ENCODE assay signal across 8 mouse cellular contexts in the genomic region with DNA sequence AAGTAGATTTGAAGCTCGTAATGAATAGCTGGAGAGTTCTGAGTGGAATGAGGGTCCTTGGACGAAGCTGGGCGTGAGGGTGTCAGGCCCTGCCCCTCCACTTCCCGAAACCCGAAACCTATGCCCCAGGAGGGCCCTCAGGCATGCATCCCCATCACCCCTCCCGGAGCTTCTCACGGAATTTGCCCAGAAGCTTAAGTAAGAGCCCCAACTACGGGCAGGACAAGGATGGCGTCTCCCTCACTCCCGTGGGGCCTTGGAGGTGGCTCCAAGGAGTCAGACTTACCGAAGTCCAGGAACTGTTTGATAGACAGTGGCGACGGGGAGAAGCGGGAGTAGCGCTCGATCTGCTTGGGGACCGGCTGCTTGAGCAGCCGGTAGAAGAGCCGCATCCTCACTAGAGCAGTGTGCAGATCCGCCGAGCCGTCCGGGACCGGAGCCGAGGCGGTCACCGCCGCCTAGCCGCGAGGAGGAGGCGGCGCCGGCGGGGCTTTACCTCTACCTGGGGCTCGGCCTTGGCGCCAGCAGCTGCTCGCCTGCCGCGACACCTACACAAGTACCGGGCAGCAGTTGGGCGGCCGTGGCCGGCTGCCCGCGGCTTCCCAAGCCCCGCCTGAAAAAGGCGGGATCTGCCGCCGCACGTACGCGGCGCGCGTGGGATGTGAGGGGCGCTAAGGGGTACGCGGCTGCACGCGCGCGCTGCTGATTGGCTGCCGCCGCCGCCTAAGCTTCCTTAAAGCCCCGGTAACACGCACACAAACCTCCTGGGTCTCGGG. TPM values are rescaled to one million over a fixed set of nuclear protein-coding genes. Genes with fewer than 3 reads are reported as not detected.
A peak's percentile ranks its signal among the peaks of the same experiment; 100 is the strongest.
DNase-seq lines count a peak whose midpoint lies in the region; ATAC-seq lines count a peak whose summit lies in the region.

Pdk3 (minus strand) TSS at position 641 of the 776 bp plus-strand sequence.

- peaks cover 6% of the 10 kb centered on the region for H3K4me1 ChIP-seq in hindbrain, embryonic 15.5 days (replicated peaks)

- H3K27ac ChIP-seq in hindbrain, embryonic 15.5 days (replicated peaks): peak within 1 kb of the TSS; percentile 81
- H3K27ac ChIP-seq in macrophage: no peak within 1 kb of the TSS

- no peaks in the 10 kb centered on the region for H3K79me2 ChIP-seq in macrophage (ENCODE audit: inconsistent target)

- no peaks in the 10 kb centered on the region for H3K36me3 ChIP-seq in hindbrain, embryonic 15.5 days
- H3K36me3 ChIP-seq in macrophage (ENCODE audit: inconsistent target): no peaks in the 10 kb centered on the region

- no peaks in the 10 kb centered on the region for H3K27me3 ChIP-seq in hindbrain, embryonic 15.5 days

- peak within 1 kb of the TSS; percentile 57 for H3K9ac ChIP-seq in hindbrain, embryonic 15.5 days

- peak within 1 kb of the TSS; percentile 65 for H3K4me2 ChIP-seq in hindbrain, embryonic 15.5 days

- peak; percentile 70 for DNase-seq in T-cell, adult 2 months (ENCODE audit: low spot score)
- peak; percentile 76 to 83 for DNase-seq in cerebellum, postnatal 36 days
- peak; percentile 74 to 81 for DNase-seq in frontal cortex, postnatal 36 days (ENCODE audit: low spot score in 2 of 2)
- peak; percentile 70 to 82 for DNase-seq in left cerebral cortex, adult 18-20 months (ENCODE audit: low spot score in 2 of 2)
- DNase-seq in right cerebral cortex, adult 18-20 months: peak; percentile 87
- DNase-seq in urinary bladder, postnatal 10 days (ENCODE audit: low spot score): peak; percentile 12

- H3K9me3 ChIP-seq in hindbrain, embryonic 15.5 days: no peaks in the 10 kb centered on the region

- peak; percentile 98 for ATAC-seq in hindbrain, embryonic 15.5 days (ENCODE audit: low FRiP score, low read depth)

- WGBS in hindbrain, embryonic 15.5 days: 25% methylated on average over 57 of the region's 68 CpGs
- 18% methylated on average over 57 of the region's 68 CpGs for WGBS in macrophage (ENCODE audit: missing documents)

- peak within 1 kb of the TSS; percentile 53 for H3K4me3 ChIP-seq in hindbrain, embryonic 15.5 days
- H3K4me3 ChIP-seq in macrophage (ENCODE audit: inconsistent target): peak within 1 kb of the TSS; percentile 45

RNA-seq across cellular contexts. Expression of gene Pdk3, which starts in this region (rescaled TPM):
- 23.8 and 25.0 TPM in 2 replicates for polyA plus RNA-seq in hindbrain, embryonic 15.5 days (2015; fragmentation: Nextera tagmentation; extraction: Ambion mirVana)
- 10 to 100 TPM; 39.1 to 43.7 TPM for total RNA-seq in left cerebral cortex, adult 18-20 months (2021)
- 10 to 100 TPM in 2 of 26 experiments, 1 to 10 TPM in 20, under 1 TPM in 4; 0.37 to 14.6 (median 4.5) TPM for total RNA-seq in macrophage (2018; cell fraction: chromatin; rRNA removed)
- total RNA-seq in macrophage (2018; cell fraction: cytosol; rRNA removed): 10 to 100 TPM in 22 of 26 experiments, 1 to 10 TPM in 4; 8.9 to 14.1 (median 11.7) TPM
- 10 to 100 TPM in 2 of 26 experiments, 1 to 10 TPM in 24; 1.0 to 10.5 (median 5.0) TPM for total RNA-seq in macrophage (2018; cell fraction: nucleus; rRNA removed)
- polyA plus RNA-seq in macrophage (2018): 11.1 to 15.6 TPM (median 12.3 TPM) in 3 replicates

Comparison
In these comparisons a context has a peak if more than half of its experiments do, and no peak if none do; other contexts are left out.
1. DNase-seq: peak in every context shown above with its lines; median percentile 87 in right cerebral cortex, adult 18-20 months; 80 in cerebellum, postnatal 36 days; 78 in frontal cortex, postnatal 36 days; 76 in left cerebral cortex, adult 18-20 months; 70 in T-cell, adult 2 months; 12 in urinary bladder, postnatal 10 days.